Mouse (Mus musculus): Measurements from ENCODE around the gene Plb1. TPM values are rescaled to one million over a fixed set of nuclear protein-coding genes. Genes with fewer than 3 reads are reported as not detected.

Plb1 gene
- polyA plus RNA-seq, 1 experiment from 2014 or later = not detected

- H3K9ac ChIP-seq (replicated peaks; ENCODE audit: low read length) = no peak overlapping the region
- H3K27ac ChIP-seq (replicated peaks; ENCODE audit: low read depth, low read length) = no peak overlapping the region
- H3K27me3 ChIP-seq (ENCODE audit: control insufficient read depth, insufficient read depth, low read length) = no peaks in the 10 kb centered on the region
- no peaks in the 10 kb centered on the region for H3K36me3 ChIP-seq (ENCODE audit: control insufficient read depth, insufficient read depth, low read length)
- H3K4me1 ChIP-seq (ENCODE audit: control insufficient read depth, insufficient read depth, low read length) = no peaks in the 10 kb centered on the region
- no peak for DNase-seq
- WGBS = 80% methylated on average over 5 of the region's 5 CpGs
- H3K4me3 ChIP-seq (replicated peaks; ENCODE audit: low read depth, low read length) = no peak overlapping the region
- no peaks in the 10 kb centered on the region for H3K9me3 ChIP-seq (ENCODE audit: control insufficient read depth, low read length)
- H3K4me2 ChIP-seq (ENCODE audit: low read length) = no peak overlapping the region
- ATAC-seq (ENCODE audit: low FRiP score, low TSS enrichment) = no peak
These were observed 110.3 kb downstream of the Plb1 start for GRCm38 (mm10) chr5:32342711-32343285.

GRCm38 (mm10) chr5:32346025-32346912 lies 113.8 kb downstream of the Plb1 start:
- no peak overlapping the region for H3K4me3 ChIP-seq (replicated peaks; ENCODE audit: low read depth, low read length)
- no peak overlapping the region for H3K9ac ChIP-seq (replicated peaks; ENCODE audit: low read length)
- H3K27me3 ChIP-seq (ENCODE audit: control insufficient read depth, insufficient read depth, low read length) = no peaks in the 10 kb centered on the region
- WGBS = 26% methylated on average over 10 of the region's 10 CpGs
- no peaks in the 10 kb centered on the region for H3K9me3 ChIP-seq (ENCODE audit: control insufficient read depth, low read length)
- no peak overlapping the region for H3K4me2 ChIP-seq (ENCODE audit: low read length)
- H3K36me3 ChIP-seq (ENCODE audit: control insufficient read depth, insufficient read depth, low read length) = no peaks in the 10 kb centered on the region
- no peaks in the 10 kb centered on the region for H3K4me1 ChIP-seq (ENCODE audit: control insufficient read depth, insufficient read depth, low read length)
- ATAC-seq (ENCODE audit: low FRiP score, low TSS enrichment) (peak; percentile 37; the same call in 1 of the 2 replicates), DNase-seq (peak; percentile 48)
- no peak overlapping the region for H3K27ac ChIP-seq (replicated peaks; ENCODE audit: low read depth, low read length)

GRCm38 (mm10) chr5:32349718-32350117 lies 117.2 kb downstream of the Plb1 start:
- ATAC-seq (ENCODE audit: low FRiP score, low TSS enrichment) (no peak), DNase-seq (no peak)
- WGBS = 81% methylated on average over 3 of the region's 3 CpGs
- Histone ChIP-seq H3K27ac (replicated peaks; ENCODE audit: low read depth, low read length) (no peak overlapping the region), H3K27me3 (ENCODE audit: control insufficient read depth, insufficient read depth, low read length) (no peaks in the 10 kb centered on the region), H3K36me3 (ENCODE audit: control insufficient read depth, insufficient read depth, low read length) (no peaks in the 10 kb centered on the region), H3K4me2 (ENCODE audit: low read length) (no peak overlapping the region), H3K9me3 (ENCODE audit: control insufficient read depth, low read length) (no peaks in the 10 kb centered on the region), H3K4me1 (ENCODE audit: control insufficient read depth, insufficient read depth, low read length) (no peaks in the 10 kb centered on the region), H3K4me3 (replicated peaks; ENCODE audit: low read depth, low read length) (no peak overlapping the region), H3K9ac (replicated peaks; ENCODE audit: low read length) (no peak overlapping the region)

- no peaks in the 10 kb centered on the region for H3K27me3 ChIP-seq (ENCODE audit: control insufficient read depth, insufficient read depth, low read length)
- H3K36me3 ChIP-seq (ENCODE audit: control insufficient read depth, insufficient read depth, low read length) = no peaks in the 10 kb centered on the region
- no peak overlapping the region for H3K9ac ChIP-seq (replicated peaks; ENCODE audit: low read length)
- no peak overlapping the region for H3K4me2 ChIP-seq (ENCODE audit: low read length)
- H3K4me1 ChIP-seq (ENCODE audit: control insufficient read depth, insufficient read depth, low read length) = no peaks in the 10 kb centered on the region
- no peak overlapping the region for H3K27ac ChIP-seq (replicated peaks; ENCODE audit: low read depth, low read length)
- WGBS = 84% methylated on average over 3 of the region's 3 CpGs
- no peak for DNase-seq
- H3K9me3 ChIP-seq (ENCODE audit: control insufficient read depth, low read length) = no peaks in the 10 kb centered on the region
- no peak overlapping the region for H3K4me3 ChIP-seq (replicated peaks; ENCODE audit: low read depth, low read length)
- no peak for ATAC-seq (ENCODE audit: low FRiP score, low TSS enrichment)
These were observed 118.2 kb downstream of the Plb1 start for GRCm38 (mm10) chr5:32350551-32351256.

GRCm38 (mm10) chr5:32351721-32352465 lies 119.4 kb downstream of the Plb1 start:
- Histone ChIP-seq H3K4me3 (replicated peaks; ENCODE audit: low read depth, low read length) (no peak overlapping the region), H3K36me3 (ENCODE audit: control insufficient read depth, insufficient read depth, low read length) (no peaks in the 10 kb centered on the region), H3K9ac (replicated peaks; ENCODE audit: low read length) (no peak overlapping the region), H3K4me2 (ENCODE audit: low read length) (no peak overlapping the region), H3K4me1 (ENCODE audit: control insufficient read depth, insufficient read depth, low read length) (no peaks in the 10 kb centered on the region), H3K27ac (replicated peaks; ENCODE audit: low read depth, low read length) (no peak overlapping the region), H3K9me3 (ENCODE audit: control insufficient read depth, low read length) (no peaks in the 10 kb centered on the region), H3K27me3 (ENCODE audit: control insufficient read depth, insufficient read depth, low read length) (no peaks in the 10 kb centered on the region)
- DNase-seq = no peak
- 85% methylated on average over 4 of the region's 4 CpGs for WGBS
- no peak for ATAC-seq (ENCODE audit: low FRiP score, low TSS enrichment)

- no peak for DNase-seq
- no peak overlapping the region for H3K9ac ChIP-seq (replicated peaks; ENCODE audit: low read length)
- ATAC-seq (ENCODE audit: low FRiP score, low TSS enrichment) = no peak
- no peak overlapping the region for H3K27ac ChIP-seq (replicated peaks; ENCODE audit: low read depth, low read length)
- no peaks in the 10 kb centered on the region for H3K36me3 ChIP-seq (ENCODE audit: control insufficient read depth, insufficient read depth, low read length)
- H3K9me3 ChIP-seq (ENCODE audit: control insufficient read depth, low read length) = no peaks in the 10 kb centered on the region
- H3K4me3 ChIP-seq (replicated peaks; ENCODE audit: low read depth, low read length) = no peak overlapping the region
- no peaks in the 10 kb centered on the region for H3K27me3 ChIP-seq (ENCODE audit: control insufficient read depth, insufficient read depth, low read length)
- H3K4me2 ChIP-seq (ENCODE audit: low read length) = no peak overlapping the region
- no peaks in the 10 kb centered on the region for H3K4me1 ChIP-seq (ENCODE audit: control insufficient read depth, insufficient read depth, low read length)
- 85% methylated on average over 3 of the region's 3 CpGs for WGBS
These were observed 120.3 kb downstream of the Plb1 start for GRCm38 (mm10) chr5:32352845-32353244.

- 82% methylated on average over 2 of the region's 2 CpGs for WGBS
- Histone ChIP-seq H3K9ac (replicated peaks; ENCODE audit: low read length) (no peak overlapping the region), H3K9me3 (ENCODE audit: control insufficient read depth, low read length) (no peaks in the 10 kb centered on the region), H3K27ac (replicated peaks; ENCODE audit: low read depth, low read length) (no peak overlapping the region), H3K4me2 (ENCODE audit: low read length) (no peak overlapping the region), H3K27me3 (ENCODE audit: control insufficient read depth, insufficient read depth, low read length) (no peaks in the 10 kb centered on the region), H3K36me3 (ENCODE audit: control insufficient read depth, insufficient read depth, low read length) (no peaks in the 10 kb centered on the region), H3K4me3 (replicated peaks; ENCODE audit: low read depth, low read length) (no peak overlapping the region), H3K4me1 (ENCODE audit: control insufficient read depth, insufficient read depth, low read length) (no peaks in the 10 kb centered on the region)
- ATAC-seq (ENCODE audit: low FRiP score, low TSS enrichment) = no peak
- no peak for DNase-seq
These were observed 120.8 kb downstream of the Plb1 start for GRCm38 (mm10) chr5:32353280-32353679.

GRCm38 (mm10) chr5:32360511-32360910 lies 128.0 kb downstream of the Plb1 start:
- DNase-seq (no peak), ATAC-seq (ENCODE audit: low FRiP score, low TSS enrichment) (no peak)
- Histone ChIP-seq H3K27ac (replicated peaks; ENCODE audit: low read depth, low read length) (no peak overlapping the region), H3K9me3 (ENCODE audit: control insufficient read depth, low read length) (no peaks in the 10 kb centered on the region), H3K36me3 (ENCODE audit: control insufficient read depth, insufficient read depth, low read length) (no peaks in the 10 kb centered on the region), H3K27me3 (ENCODE audit: control insufficient read depth, insufficient read depth, low read length) (no peaks in the 10 kb centered on the region), H3K9ac (replicated peaks; ENCODE audit: low read length) (no peak overlapping the region), H3K4me3 (replicated peaks; ENCODE audit: low read depth, low read length) (no peak overlapping the region), H3K4me2 (ENCODE audit: low read length) (no peak overlapping the region), H3K4me1 (ENCODE audit: control insufficient read depth, insufficient read depth, low read length) (no peaks in the 10 kb centered on the region)
- 95% methylated on average over 4 of the region's 4 CpGs for WGBS

Data from midbrain, embryonic 14.5 days (tissue).